Mouse (Mus musculus) liver, embryonic 13.5 days (tissue): Measurements from ENCODE around the gene Zic5. TPM values are rescaled to one million over a fixed set of nuclear protein-coding genes. Genes with fewer than 3 reads are reported as not detected.
"Not testable (repeated sequence)": the region's sequence is repeated elsewhere in the genome, so short reads cannot be mapped to it uniquely, and the experiment has no call there.

Experiments
- ATAC-seq: fragments of 200-750 bp; cut with Nextera tagmentation; 2 replicates; pipeline ENCODE4 v1.8.0; 2017; ENCODE audit warnings: low read depth, mild to moderate bottlenecking, moderate number of reproducible peaks, moderate library complexity
- DNase-seq: peaks from one replicate; pipeline ENCODE4 v3.0.0; 2022
- H3K27ac ChIP-seq: fragments of 300-500 bp; sonication (generic); 2 replicates; pipeline ENCODE4 v1.5.1; 2015; ENCODE audit warnings: moderate library complexity, mild to moderate bottlenecking, inconsistent platforms
- H3K27me3 ChIP-seq: fragments of 300-500 bp; sonication (generic); 2 replicates; pipeline ENCODE4 v1.6.1; 2015; ENCODE audit warnings: mild to moderate bottlenecking, inconsistent platforms
- H3K36me3 ChIP-seq: fragments of 300-500 bp; sonication (generic); 2 replicates; pipeline ENCODE4 v1.6.1; 2015; ENCODE audit warnings: mild to moderate bottlenecking, inconsistent platforms
- H3K4me1 ChIP-seq: fragments of 300-500 bp; sonication (generic); replicated peaks from 2 replicates; pipeline ENCODE4 v1.6.1; 2015; ENCODE audit warnings: inconsistent platforms
- H3K4me2 ChIP-seq: fragments of 300-500 bp; sonication (generic); 2 replicates; pipeline ENCODE4 v1.6.1; 2015; ENCODE audit warnings: inconsistent platforms, mild to moderate bottlenecking, moderate library complexity
- H3K4me3 ChIP-seq: fragments of 300-500 bp; sonication (generic); replicated peaks from 2 replicates; pipeline ENCODE4 v1.5.1; 2015; ENCODE audit warnings: mild to moderate bottlenecking, inconsistent platforms
- H3K9ac ChIP-seq: fragments of 300-500 bp; sonication (generic); 2 replicates; pipeline ENCODE4 v1.6.1; 2015; ENCODE audit warnings: mild to moderate bottlenecking, inconsistent platforms
- H3K9me3 ChIP-seq: fragments of 300-500 bp; sonication (generic); replicated peaks from 2 replicates; pipeline ENCODE4 v1.6.1; 2016; ENCODE audit warnings: inconsistent platforms
- WGBS: fragments of 180-500 bp; shearing (Covaris S2); methylation state at CpG from one replicate; pipeline ENCODE4 v1.1.7; 2015; ENCODE audit not compliant: insufficient replicate concordance; 5-methylcytosine and 5-hydroxymethylcytosine counted together
- polyA plus RNA-seq: library from polyadenylated mRNA; unstranded; fragments of >200 nt; fragmentation: Nextera tagmentation; extraction: Ambion mirVana; gene quantifications from 2 replicates; pipeline ENCODE4 v1.2.1, GENCODE M21; 2015

Gene Zic5
- polyA plus RNA-seq, 1 experiment from 2014 or later = 0.02 TPM

DNA sequence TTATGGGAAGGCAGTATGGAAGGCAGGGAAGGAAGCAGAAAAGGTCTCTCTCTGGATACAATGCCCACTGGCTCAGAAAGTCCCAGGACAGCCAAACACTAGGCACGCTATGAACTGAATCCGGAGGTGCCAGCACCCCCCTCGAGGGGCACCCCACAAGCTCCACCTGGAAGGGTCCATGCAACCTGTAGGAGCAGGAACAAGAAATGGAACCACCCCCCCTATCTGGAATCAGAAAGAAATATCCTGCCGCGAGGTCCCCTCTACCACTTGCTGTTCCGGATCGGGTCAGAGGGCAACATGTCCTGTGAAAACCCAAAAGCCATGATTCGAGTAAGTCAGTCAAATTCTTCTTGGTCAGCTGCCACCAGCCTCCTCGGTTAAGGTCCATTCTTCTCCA, 3.5 kb downstream of the Zic5 start:
- Histone ChIP-seq H3K27ac (no peak overlapping the region), H3K9me3 (no peaks in the 10 kb centered on the region), H3K4me2 (no peak overlapping the region), H3K4me1 (peaks cover 21% of the 10 kb centered on the region), H3K4me3 (no peak overlapping the region), H3K27me3 (peaks cover 73% of the 10 kb centered on the region), H3K36me3 (no peaks in the 10 kb centered on the region), H3K9ac (no peak overlapping the region)
- WGBS = 33% methylated on average over 9 of the region's 9 CpGs
- no peak for DNase-seq
- ATAC-seq = no peak

DNA sequence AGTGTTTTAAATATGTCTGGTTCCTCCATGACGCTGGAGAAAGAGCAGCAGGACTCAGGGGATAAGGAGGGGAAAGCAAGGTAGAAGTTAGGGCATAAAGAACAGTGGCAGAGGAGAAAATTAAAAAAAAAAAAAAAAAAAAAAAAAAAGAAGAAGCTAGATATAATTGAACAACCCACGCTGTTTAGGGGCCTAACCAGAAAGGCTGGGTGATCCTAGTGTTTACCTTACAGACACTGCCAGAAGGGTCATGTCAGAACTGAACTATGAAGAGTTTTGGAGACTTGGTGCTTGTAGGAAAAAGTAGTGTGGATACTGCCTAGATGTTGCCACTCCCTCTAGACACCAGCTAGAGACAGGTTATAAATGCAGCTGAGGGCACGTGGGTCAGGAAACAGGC, 4.0 kb downstream of the Zic5 start:
- Histone ChIP-seq H3K4me2 (no peak overlapping the region), H3K27me3 (peaks cover 70% of the 10 kb centered on the region), H3K9me3 (no peaks in the 10 kb centered on the region), H3K36me3 (no peaks in the 10 kb centered on the region), H3K4me3 (no peak overlapping the region), H3K4me1 (peaks cover 21% of the 10 kb centered on the region), H3K27ac (no peak overlapping the region), H3K9ac (no peak overlapping the region)
- 42% methylated on average over 3 of the region's 3 CpGs for WGBS
- DNase-seq = no peak
- no peak for ATAC-seq

GRCm38 (mm10) chr14:122460226-122460625, 5.3 kb downstream of the Zic5 start:
- H3K36me3 ChIP-seq = no peaks in the 10 kb centered on the region
- no peak overlapping the region for H3K4me3 ChIP-seq
- 45% methylated on average over 5 of the region's 5 CpGs for WGBS
- H3K4me1 ChIP-seq = peaks cover 19% of the 10 kb centered on the region
- no peaks in the 10 kb centered on the region for H3K9me3 ChIP-seq
- H3K4me2 ChIP-seq = no peak overlapping the region
- no peak overlapping the region for H3K9ac ChIP-seq
- ATAC-seq (no peak), DNase-seq (no peak)
- H3K27me3 ChIP-seq = peaks cover 68% of the 10 kb centered on the region
- no peak overlapping the region for H3K27ac ChIP-seq

GRCm38 (mm10) chr14:122459776-122460175, 5.7 kb downstream of the Zic5 start:
- WGBS = 62% methylated on average over 1 of the region's 1 CpGs
- H3K4me2 ChIP-seq = no peak overlapping the region
- ATAC-seq (no peak), DNase-seq (no peak)
- no peak overlapping the region for H3K4me3 ChIP-seq
- H3K36me3 ChIP-seq = no peaks in the 10 kb centered on the region
- no peaks in the 10 kb centered on the region for H3K9me3 ChIP-seq
- H3K27me3 ChIP-seq = peaks cover 68% of the 10 kb centered on the region
- no peak overlapping the region for H3K9ac ChIP-seq
- no peak overlapping the region for H3K27ac ChIP-seq
- peaks cover 14% of the 10 kb centered on the region for H3K4me1 ChIP-seq

- H3K4me1 ChIP-seq, H3K9me3 ChIP-seq, H3K36me3 ChIP-seq, H3K27ac ChIP-seq, H3K9ac ChIP-seq, DNase-seq, H3K4me2 ChIP-seq, H3K4me3 ChIP-seq, ATAC-seq: not testable (repeated sequence)
- 63% methylated on average over 9 of the region's 12 CpGs for WGBS
- peaks cover 67% of the 10 kb centered on the region for H3K27me3 ChIP-seq
These were observed 6.1 kb downstream of the Zic5 start for GRCm38 (mm10) chr14:122459332-122459731.

GRCm38 (mm10) chr14:122455562-122455958, 9.9 kb downstream of the Zic5 start:
- WGBS = 58% methylated on average over 4 of the region's 4 CpGs
- DNase-seq = no peak
- Histone ChIP-seq H3K27ac (no peak overlapping the region), H3K27me3 (peaks cover 72% of the 10 kb centered on the region), H3K4me1 (0 out of 2 replicates have a peak, but pooled peaks cover 3% of the 10 kb centered on the region), H3K36me3 (no peaks in the 10 kb centered on the region), H3K4me2 (no peak overlapping the region), H3K4me3 (no peak overlapping the region), H3K9me3 (no peaks in the 10 kb centered on the region), H3K9ac (no peak overlapping the region)
- no peak for ATAC-seq

GRCm38 (mm10) chr14:122454901-122455561, 10.4 kb downstream of the Zic5 start:
- WGBS = 54% methylated on average over 10 of the region's 10 CpGs

DNA sequence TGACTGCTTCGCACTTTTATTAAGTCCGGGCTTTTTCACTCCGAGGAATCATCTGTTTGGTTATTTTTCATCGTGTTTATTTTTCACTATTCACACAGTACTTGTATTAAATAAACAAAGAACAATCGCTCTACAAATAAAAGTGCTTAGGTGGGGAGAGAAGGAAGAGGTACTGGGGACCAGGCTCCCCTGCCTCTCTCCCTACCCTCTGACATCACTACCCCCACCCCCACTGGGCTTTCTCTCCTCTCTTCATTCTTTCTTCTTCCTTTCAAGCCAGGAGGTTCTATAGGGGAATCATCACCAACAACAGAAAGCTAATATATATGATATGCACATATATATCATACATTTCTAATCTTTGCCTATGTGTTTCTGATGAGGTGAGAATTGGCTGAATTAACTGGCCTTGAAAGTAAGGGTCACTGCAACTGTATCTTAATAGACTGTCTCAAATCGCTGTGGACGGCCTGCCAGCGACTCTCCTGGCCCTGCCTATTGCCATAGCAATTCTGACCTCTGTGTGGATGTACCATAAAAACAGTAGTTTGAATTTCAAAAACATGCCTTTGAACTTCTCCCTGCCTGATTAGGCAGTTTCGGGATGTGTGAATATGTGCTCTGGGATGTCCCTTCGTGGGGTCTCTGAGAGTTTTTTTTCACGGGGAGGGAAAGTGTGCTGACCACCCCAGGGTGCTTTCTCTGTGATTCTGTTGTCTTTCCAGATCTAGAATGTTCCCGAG, 11.3 kb downstream of the Zic5 start:
- DNase-seq (no peak), ATAC-seq (no peak)
- Histone ChIP-seq H3K4me1 (0 out of 2 replicates have a peak, but pooled peaks cover 3% of the 10 kb centered on the region), H3K4me2 (peak overlapping the region; percentile 34), H3K9me3 (no peaks in the 10 kb centered on the region), H3K27me3 (peaks cover 76% of the 10 kb centered on the region), H3K9ac (no peak overlapping the region), H3K36me3 (no peaks in the 10 kb centered on the region), H3K4me3 (0 out of 2 replicates have a peak overlapping the region, but pooled peaks have one; percentile 16), H3K27ac (no peak overlapping the region)
- WGBS = 25% methylated on average over 12 of the region's 12 CpGs

More at GRCm38 (mm10) chr14:122454901-122455561, 10.4 kb downstream of the Zic5 start:
- Histone ChIP-seq H3K4me3 (no peak overlapping the region), H3K4me2 (no peak overlapping the region), H3K9me3 (no peaks in the 10 kb centered on the region), H3K4me1 (0 out of 2 replicates have a peak, but pooled peaks cover 3% of the 10 kb centered on the region), H3K27me3 (peaks cover 72% of the 10 kb centered on the region), H3K9ac (no peak overlapping the region), H3K36me3 (no peaks in the 10 kb centered on the region), H3K27ac (no peak overlapping the region)
- ATAC-seq = no peak
- DNase-seq = no peak

- Histone ChIP-seq H3K4me2 (peak overlapping the region; percentile 34), H3K9me3 (no peaks in the 10 kb centered on the region), H3K4me3 (0 out of 2 replicates have a peak overlapping the region, but pooled peaks have one; percentile 16), H3K27ac (no peak overlapping the region), H3K36me3 (no peaks in the 10 kb centered on the region), H3K4me1 (0 out of 2 replicates have a peak, but pooled peaks cover 3% of the 10 kb centered on the region), H3K9ac (no peak overlapping the region), H3K27me3 (peaks cover 79% of the 10 kb centered on the region)
- ATAC-seq = no peak
- no peak for DNase-seq
- WGBS = 10% methylated on average over 32 of the region's 32 CpGs
These were observed 12.0 kb downstream of the Zic5 start for GRCm38 (mm10) chr14:122453388-122453995.

DNA sequence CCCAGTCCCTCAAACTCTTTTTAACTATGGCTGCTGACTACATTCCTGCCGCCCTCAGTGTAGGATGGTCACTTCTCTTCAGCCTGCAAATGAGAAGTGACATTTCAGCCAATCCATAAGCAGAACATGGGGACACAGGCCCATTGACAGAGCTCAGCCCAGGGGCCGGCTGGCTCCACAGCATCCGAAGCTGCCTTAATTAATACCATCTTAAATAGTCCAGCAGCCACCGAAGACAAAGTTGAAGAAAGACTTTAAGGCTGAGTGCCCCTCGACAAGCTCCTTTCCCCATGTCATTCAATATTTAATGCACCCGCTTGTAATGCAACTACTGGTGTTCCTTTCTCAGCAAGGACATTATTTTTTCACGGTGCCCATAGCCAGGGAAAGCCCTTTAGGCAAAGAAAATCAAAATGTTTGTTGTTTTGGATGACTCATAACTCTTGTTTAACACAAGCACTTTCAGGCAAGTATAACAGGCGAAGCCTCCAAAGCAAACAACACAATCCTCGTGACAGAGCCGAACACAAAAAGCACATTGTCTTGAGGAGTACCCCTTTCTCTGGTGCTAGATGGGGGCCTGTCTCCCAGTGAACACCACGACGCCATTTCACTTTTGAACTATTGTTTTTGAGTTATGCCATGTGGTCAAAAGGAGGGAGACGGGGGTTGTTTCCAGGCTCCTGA, 12.6 kb downstream of the Zic5 start:
- H3K4me3 ChIP-seq = no peak overlapping the region

More for the DNA sequence above, 12.6 kb downstream of the Zic5 start:
- H3K36me3 ChIP-seq = no peaks in the 10 kb centered on the region
- 49% methylated on average over 13 of the region's 13 CpGs for WGBS
- DNase-seq (no peak), ATAC-seq (no peak)
- H3K27ac ChIP-seq = no peak overlapping the region
- no peak overlapping the region for H3K9ac ChIP-seq
- H3K4me1 ChIP-seq = 0 out of 2 replicates have a peak, but pooled peaks cover 3% of the 10 kb centered on the region
- peaks cover 84% of the 10 kb centered on the region for H3K27me3 ChIP-seq
- no peak overlapping the region for H3K4me2 ChIP-seq
- H3K9me3 ChIP-seq = no peaks in the 10 kb centered on the region
